Mouse (Mus musculus) thymus, adult 18-20 months (tissue): ENCODE results near the gene Tspan1.

Experiments
- DNase-seq, 2 experiments: peaks; one replicate each; pipeline ENCODE4 v3.0.0; 2022; ENCODE audit warnings: mixed read lengths in 2 of 2

The Tspan1 gene

GRCm38 (mm10) chr4:116165708-116166407, 1.5 kb downstream of the Tspan1 start:
- no peak for DNase-seq

DNA sequence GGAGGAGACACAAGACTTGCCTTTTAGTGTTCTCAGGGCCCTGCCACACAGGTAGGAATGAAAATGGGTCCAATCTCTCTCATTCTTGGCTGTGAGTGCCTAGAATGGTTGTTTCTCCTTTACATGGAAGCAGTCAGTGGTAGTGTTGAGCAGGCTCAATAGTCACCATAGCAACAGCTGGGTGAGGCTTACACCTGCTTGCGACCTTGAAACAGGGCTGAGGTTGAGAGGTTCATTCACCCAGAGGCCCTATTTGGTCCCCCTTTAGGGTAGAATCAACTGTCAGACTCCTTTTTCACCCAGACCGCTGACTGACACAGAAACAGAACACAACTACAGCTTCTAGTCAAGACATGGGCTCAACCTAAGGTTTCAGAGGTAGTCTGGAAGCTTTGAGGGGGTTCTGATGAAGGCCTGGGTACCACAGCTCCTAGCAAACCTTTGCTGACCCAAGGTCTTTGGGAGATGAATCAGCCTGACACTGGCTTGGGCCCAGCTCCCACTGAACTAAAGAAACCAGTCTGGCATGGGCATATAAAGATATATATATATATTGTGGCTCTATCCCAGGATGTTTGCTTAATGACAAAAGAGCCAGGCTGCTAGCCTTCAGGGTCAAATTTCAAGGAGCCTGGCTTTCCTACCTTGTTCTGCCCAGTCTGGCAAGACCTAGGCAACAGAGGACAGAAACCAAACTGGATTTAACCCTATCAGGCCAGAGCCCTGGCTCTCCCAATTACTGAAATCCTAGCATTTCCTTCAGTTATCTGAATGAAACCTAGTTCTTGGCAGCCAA, 2.4 kb downstream of the Tspan1 start:
- DNase-seq = no peak

DNA sequence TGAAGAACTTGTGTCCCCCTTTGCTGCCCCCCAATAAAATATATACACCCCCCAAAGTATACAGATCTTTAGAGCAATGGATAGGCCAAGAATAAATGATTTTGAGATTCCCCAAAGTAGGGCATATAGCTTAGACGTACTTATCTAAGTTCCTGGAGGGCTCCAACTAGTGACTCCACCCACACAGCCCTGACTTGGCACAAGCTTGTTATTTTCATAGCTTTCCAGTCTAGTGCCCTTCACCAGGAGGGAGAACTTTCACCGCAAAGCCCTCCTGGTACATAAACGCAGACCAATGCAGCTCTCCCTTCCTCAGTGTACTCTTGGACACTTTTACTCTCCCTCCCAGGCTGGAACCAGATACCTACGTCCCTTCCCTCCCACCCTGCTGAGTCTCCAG, 5.3 kb downstream of the Tspan1 start:
- DNase-seq = no peak

DNA sequence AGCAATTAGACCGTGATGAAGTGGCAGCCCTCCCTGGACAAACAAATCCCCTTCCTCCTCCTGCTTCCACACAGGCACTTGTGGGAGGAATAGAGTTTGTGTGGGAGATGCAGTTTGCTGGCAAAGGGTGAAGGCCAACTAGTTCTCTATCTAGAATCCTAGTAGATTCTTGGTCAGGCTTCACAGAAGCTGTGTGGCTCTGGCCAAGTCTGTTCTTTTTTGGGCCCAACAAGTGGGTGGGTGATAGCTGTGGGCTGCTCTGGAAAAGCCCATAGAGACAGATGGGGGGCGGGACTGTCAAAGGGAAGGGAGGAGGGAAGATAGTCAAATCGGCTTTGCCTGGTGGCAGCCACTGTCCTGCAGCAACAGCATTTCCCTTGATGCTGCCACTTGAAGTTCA, 6.6 kb downstream of the Tspan1 start:
- no peak for DNase-seq

GRCm38 (mm10) chr4:116159912-116160311, 7.5 kb downstream of the Tspan1 start:
- DNase-seq = no peak

DNA sequence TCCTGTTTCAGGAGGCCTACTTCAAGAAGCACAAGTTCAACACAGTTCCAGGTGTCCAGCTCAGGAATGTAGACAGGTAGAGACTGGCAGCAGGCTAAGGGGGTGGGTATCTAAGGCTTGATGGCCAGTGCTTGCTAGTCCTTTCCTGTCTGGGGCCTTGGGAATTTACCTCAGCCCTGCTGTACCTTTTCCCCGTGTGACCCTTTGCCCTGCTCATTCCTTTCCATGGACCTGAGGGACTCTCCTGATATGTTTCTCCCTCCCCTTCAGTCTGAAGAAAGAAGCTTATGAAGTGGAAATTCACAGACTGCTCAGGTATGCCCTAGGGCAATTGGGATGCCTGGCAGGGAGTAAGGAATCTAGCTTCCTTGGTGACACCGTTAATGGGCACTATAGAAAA, 9.5 kb downstream of the Tspan1 start:
- DNase-seq = no peak

- no peak for DNase-seq
Measured at GRCm38 (mm10) chr4:116152702-116153101, 14.7 kb downstream of the Tspan1 start.

DNA sequence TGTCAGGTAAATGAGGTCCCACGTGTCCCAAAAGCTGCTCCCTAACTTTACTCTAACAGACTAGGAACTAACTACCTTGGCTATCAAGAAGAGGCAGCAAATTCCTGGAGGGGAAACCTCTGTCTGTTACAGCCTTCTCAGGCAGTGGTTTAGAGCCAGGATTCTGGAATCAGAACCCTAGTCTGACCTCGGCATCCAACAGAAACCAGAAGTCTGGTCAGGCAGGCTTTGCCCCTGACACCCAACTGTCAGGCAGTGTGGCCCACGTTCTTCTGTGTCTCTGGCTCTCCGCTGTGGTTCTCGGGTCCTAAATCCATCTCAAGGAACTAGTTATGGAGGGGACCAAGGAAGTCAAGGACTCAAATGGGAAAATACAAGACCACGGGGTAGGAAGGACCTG, 16.2 kb downstream of the Tspan1 start, which contains the start of gene Lurap1:
Gene Lurap1, minus strand, starts transcription at position 101 of the 400 bp plus-strand sequence.
- DNase-seq = no peak

DNA sequence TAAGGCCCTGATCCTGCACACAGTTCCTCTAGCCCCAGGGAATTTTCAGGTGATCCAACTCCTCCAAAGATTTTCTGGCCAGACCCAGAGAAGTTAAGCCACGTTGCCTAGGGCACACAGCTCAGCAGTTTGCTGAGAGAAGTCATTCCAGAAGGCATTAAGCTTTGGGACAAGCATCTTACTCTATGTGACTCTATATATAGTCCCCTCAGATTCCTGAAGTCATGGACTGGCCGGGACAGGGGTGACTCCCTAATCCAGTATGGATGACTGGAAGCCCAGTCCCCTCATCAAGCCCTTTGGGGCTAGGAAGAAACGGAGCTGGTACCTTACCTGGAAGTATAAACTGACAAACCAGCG, 16.6 kb downstream of the Tspan1 start:
- DNase-seq = no peak

GRCm38 (mm10) chr4:116150156-116150861, 17.1 kb downstream of the Tspan1 start:
- DNase-seq = peak; percentile 32 to 33

- DNase-seq = no peak
Measured at GRCm38 (mm10) chr4:116149812-116150155, 17.6 kb downstream of the Tspan1 start.

- peak; percentile 31 to 34 for DNase-seq
Measured at GRCm38 (mm10) chr4:116143891-116144717, 23.3 kb downstream of the Tspan1 start.

DNA sequence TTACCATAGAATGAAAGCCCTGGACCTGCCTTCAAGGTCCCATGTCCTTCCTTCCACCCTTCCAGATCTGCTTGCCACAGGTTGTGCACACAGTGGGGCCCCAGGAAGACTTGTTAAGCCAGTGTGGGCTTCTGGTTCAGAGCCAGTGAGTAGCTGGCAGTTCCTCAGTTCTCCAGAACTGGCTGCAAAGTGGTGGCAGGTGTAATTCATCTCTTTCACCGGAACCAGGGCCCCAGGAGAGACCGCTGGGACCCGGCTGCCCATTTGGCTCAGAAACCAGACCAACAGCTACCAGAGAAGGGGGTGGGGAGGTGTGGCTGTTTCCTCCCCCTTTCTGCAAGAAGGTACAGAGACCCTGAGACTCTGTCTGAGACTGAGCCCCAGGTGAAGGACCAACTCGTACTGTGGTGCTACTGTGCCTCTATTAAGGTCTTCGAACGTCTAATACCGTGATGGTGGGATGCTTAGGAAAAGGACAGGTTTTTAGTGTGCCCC, 24.0 kb downstream of the Tspan1 start:
- DNase-seq = no peak

GRCm38 (mm10) chr4:116142269-116142668, 25.1 kb downstream of the Tspan1 start:
- no peak for DNase-seq

DNA sequence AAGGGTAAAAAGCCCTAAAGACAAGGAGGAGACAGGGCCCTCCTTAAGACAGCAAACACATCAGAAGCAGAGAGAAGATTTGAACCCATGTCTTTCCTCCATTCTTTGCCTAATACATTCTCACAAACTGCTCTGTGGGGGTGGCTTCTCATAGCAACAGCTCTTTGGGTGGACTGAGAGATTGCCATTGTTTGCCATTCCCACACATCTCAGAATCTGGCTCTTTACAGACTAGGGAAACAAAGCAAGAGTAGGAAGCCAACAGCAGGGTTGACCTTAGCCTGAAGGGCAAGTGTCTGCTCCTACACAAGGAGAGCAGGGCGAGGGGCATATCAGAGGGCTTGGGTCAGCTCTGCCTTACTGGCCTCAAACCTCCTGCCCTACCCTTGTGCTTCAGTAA, 25.7 kb downstream of the Tspan1 start:
- DNase-seq = no peak

DNA sequence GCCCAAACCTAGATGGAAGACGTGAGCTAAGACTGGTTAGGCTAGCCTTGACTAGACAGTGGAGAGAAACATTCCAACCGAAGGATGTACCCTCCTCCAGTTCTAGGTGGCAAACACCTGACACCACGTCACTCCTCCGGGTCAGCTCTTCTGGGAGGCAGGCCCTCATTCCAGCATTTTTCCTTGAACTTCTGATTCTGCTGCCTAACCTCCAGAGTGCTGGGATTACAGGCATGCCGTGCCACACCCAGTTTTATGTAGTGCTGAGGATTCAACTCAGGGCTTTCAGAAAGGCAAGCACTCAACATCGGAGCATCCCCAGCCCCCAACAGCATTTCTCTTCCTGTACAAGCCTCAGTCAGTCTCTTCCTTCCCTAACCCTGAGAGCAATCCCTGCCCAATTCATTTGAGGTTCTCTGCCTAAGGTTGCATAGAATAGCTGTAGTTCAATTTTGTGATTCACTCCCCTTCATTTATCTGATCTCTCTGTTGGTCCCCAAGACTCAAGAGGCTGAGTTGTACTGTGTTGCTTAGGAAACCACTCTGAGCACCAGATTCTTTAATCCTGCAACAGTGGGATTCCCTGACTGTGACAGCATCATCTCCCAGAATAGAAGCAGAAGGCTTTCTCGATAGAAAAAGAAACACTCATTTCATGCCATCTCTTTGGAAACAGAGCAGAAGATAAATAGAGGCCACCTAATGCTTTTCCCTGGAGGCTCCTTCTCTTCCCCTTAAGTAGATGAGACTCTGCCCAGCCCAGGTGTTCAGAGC, 26.4 kb downstream of the Tspan1 start:
- DNase-seq = no peak

DNA sequence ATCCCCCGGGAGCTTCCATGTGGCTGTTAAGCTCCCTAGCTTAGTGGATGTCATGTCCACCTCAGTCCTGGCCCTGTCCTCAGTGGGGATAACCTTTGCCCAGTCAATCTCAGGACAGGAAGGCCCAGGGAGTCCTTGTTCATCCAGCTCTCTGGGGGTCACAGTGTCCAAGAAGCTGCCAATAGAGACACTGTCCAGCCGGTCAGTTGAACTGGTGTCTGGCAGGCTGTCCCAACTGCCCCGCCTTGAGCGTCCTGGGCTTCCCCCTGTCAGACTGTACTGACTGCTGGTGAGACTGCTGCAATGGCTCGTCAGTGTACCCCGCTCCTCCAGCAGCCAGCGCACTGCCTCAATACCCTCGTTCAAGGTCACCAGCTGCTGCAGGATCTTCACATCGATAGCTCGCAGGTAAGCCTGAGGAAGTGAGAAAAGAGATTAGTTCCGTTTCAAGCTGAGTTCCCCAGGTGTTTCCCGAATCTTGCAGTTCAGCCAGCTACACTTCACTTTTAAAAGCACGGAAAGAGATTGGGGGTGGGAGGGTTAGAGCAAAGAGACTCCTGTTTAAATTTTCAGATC, 29.9 kb downstream of the Tspan1 start:
- DNase-seq = no peak

- no peak for DNase-seq
Measured at GRCm38 (mm10) chr4:116134990-116135389, 32.4 kb downstream of the Tspan1 start.

DNA sequence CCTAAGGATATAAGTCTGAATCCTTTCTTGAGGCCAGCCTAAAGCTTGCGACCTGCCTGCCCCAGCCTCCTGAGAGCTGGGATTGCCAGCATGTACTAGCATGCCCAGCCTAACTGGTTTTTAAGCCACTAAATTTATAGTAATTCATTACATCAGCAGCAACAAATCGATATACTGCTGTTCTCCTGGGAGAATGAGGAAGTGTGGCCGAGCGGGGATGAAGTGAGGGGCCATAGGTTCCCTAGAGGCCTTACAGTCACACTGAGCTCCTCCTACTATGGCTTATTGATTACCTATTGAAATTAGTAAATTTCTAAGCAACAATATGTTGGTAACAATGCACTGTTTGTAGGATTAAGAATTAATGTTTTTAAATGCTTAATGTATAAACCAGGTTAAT, 34.3 kb downstream of the Tspan1 start:
- DNase-seq = no peak

DNA sequence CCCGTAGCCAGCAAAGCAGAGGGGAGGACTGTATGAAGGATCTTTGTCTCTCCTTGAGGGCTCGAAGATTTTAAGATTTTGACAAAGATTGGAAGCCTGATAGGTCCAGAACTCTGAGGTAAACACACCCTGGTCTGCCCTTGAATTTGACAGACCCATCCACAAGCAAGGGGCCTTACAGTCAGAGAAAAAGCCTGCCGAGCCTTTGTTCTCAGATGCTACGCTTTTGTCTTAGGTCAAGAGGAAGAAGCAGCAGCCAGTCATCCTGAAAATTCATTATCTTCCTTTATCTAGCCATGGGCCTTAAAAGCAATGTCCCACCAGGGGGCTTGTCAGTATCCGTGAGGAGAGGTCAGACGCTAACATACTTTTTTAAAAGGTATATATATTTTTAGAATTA, 39.4 kb downstream of the Tspan1 start:
- no peak for DNase-seq

DNA sequence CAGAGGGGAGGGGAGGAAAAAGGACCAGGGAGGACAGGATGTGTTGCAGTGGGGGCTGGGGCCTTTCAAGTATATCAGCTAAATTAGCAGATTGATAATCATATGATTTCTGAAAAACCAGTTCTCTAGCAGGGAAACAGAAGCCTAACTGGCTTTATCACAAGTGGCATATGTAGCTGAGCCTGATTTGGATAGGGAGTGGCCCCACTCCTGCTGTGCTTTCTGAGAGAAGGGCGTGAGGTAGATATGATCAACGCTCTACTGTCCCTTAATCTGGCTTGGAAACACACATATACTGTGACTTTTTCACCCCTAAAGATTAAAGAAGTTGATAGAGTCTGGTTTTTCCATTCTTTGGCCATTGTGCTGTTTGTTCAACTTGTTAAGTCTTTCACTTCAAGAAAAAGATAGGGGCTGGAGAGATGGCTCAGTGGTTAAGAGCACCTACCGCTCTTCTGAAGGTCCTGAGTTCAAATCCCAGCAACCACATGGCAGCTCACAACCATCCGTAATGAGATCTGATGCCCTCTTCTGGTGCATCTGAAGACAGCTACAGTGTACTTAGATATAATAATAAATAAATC, 41.5 kb downstream of the Tspan1 start:
- no peak for DNase-seq
